Mouse (Mus musculus): ENCODE results near the gene Clpp. TPM values are rescaled to one million over a fixed set of nuclear protein-coding genes. Genes with fewer than 3 reads are reported as not detected.

Clpp gene
- polyA plus RNA-seq, 1 experiment from 2014 or later, result 136 TPM

GRCm38 (mm10) chr17:57032854-57033253 is 42.7 kb downstream of the Clpp start:
- Histone ChIP-seq H3K4me3 (replicated peaks) (no peak overlapping the region), H3K4me2 (replicated peaks) (no peak overlapping the region), H3K9ac (no peak overlapping the region), H3K36me3 (peaks cover 10% of the 10 kb centered on the region), H3K9me3 (replicated peaks) (no peaks in the 10 kb centered on the region), H3K4me1 (peaks cover 12% of the 10 kb centered on the region), H3K27me3 (no peaks in the 10 kb centered on the region), H3K27ac (replicated peaks) (no peak overlapping the region)
- ATAC-seq (ENCODE audit: insufficient number of reproducible peaks, low FRiP score, low TSS enrichment, low read depth), result no peak
- 89% methylated on average over 4 of the region's 4 CpGs for WGBS

- Histone ChIP-seq H3K4me2 (replicated peaks) (no peak overlapping the region), H3K27ac (replicated peaks) (no peak overlapping the region), H3K36me3 (no peaks in the 10 kb centered on the region), H3K9ac (no peak overlapping the region), H3K4me3 (replicated peaks) (no peak overlapping the region), H3K27me3 (0 out of 2 replicates have a peak, but pooled peaks cover 6% of the 10 kb centered on the region), H3K4me1 (no peaks in the 10 kb centered on the region), H3K9me3 (replicated peaks) (no peaks in the 10 kb centered on the region)
- WGBS, result 40% methylated on average over 8 of the region's 8 CpGs
- no peak for ATAC-seq (ENCODE audit: insufficient number of reproducible peaks, low FRiP score, low TSS enrichment, low read depth)
These were observed 48.9 kb downstream of the Clpp start for GRCm38 (mm10) chr17:57038978-57039377.

GRCm38 (mm10) chr17:57041554-57041953 is 51.4 kb downstream of the Clpp start, which contains the start of gene Slc25a41:
Gene Slc25a41, minus strand, starts transcription at chr17:57041654.
- WGBS, result 63% methylated on average over 8 of the region's 8 CpGs
- no peak for ATAC-seq (ENCODE audit: insufficient number of reproducible peaks, low FRiP score, low TSS enrichment, low read depth)
- Histone ChIP-seq H3K27ac (replicated peaks) (no peak within 1 kb of the TSS), H3K9me3 (replicated peaks) (no peaks in the 10 kb centered on the region), H3K4me3 (replicated peaks) (no peak within 1 kb of the TSS), H3K4me1 (no peaks in the 10 kb centered on the region), H3K27me3 (0 out of 2 replicates have a peak, but pooled peaks cover 6% of the 10 kb centered on the region), H3K9ac (no peak within 1 kb of the TSS), H3K4me2 (replicated peaks) (no peak within 1 kb of the TSS), H3K36me3 (peaks cover 5% of the 10 kb centered on the region; the same call in 1 of the 2 replicates)

Other genes starting within 250 kb of the Clpp start
- 24.6 and 29.5 TPM in 2 replicates for gene Nrtn, start 232.8 kb upstream of the Clpp start, polyA plus RNA-seq (2015; fragmentation: Nextera tagmentation; extraction: Ambion mirVana)
- gene Dus3l, start 225.5 kb upstream of the Clpp start, polyA plus RNA-seq (2015; fragmentation: Nextera tagmentation; extraction: Ambion mirVana), result 44.4 and 47.8 TPM in 2 replicates
- gene Prr22, start 220.1 kb upstream of the Clpp start, polyA plus RNA-seq (2015; fragmentation: Nextera tagmentation; extraction: Ambion mirVana), result 0.49 and 1.2 TPM in 2 replicates
- 7.5 and 9.9 TPM in 2 replicates for gene Rfx2, start 159.3 kb upstream of the Clpp start, polyA plus RNA-seq (2015; fragmentation: Nextera tagmentation; extraction: Ambion mirVana)
- gene Acsbg2, start 115.9 kb upstream of the Clpp start, polyA plus RNA-seq (2015; fragmentation: Nextera tagmentation; extraction: Ambion mirVana), result 0.16 TPM in 1 of 2 replicates, not detected in the other
- 0.27 and 0.29 TPM in 2 replicates for gene 1700061G19Rik, start 114.8 kb upstream of the Clpp start, polyA plus RNA-seq (2015; fragmentation: Nextera tagmentation; extraction: Ambion mirVana)
- 53.9 and 56.9 TPM in 2 replicates for gene Mllt1, start 54.9 kb upstream of the Clpp start, polyA plus RNA-seq (2015; fragmentation: Nextera tagmentation; extraction: Ambion mirVana)
- 10.2 and 10.4 TPM in 2 replicates for gene Acer1, start 8.2 kb upstream of the Clpp start, polyA plus RNA-seq (2015; fragmentation: Nextera tagmentation; extraction: Ambion mirVana)
- gene Alkbh7, start 7.0 kb downstream of the Clpp start, polyA plus RNA-seq (2015; fragmentation: Nextera tagmentation; extraction: Ambion mirVana), result 34.9 and 42.3 TPM in 2 replicates
- not detected in 2 replicates for gene Pspn, start 9.7 kb downstream of the Clpp start, polyA plus RNA-seq (2015; fragmentation: Nextera tagmentation; extraction: Ambion mirVana)
- gene Gtf2f1, start 21.0 kb downstream of the Clpp start, polyA plus RNA-seq (2015; fragmentation: Nextera tagmentation; extraction: Ambion mirVana), result 64.3 and 68.2 TPM in 2 replicates
- gene Gm17949, start 21.2 kb downstream of the Clpp start, polyA plus RNA-seq (2015; fragmentation: Nextera tagmentation; extraction: Ambion mirVana), result 0.56 and 0.60 TPM in 2 replicates
- 40.7 and 41.4 TPM in 2 replicates for gene Khsrp, start 41.2 kb downstream of the Clpp start, polyA plus RNA-seq (2015; fragmentation: Nextera tagmentation; extraction: Ambion mirVana)
- gene Slc25a41, start 51.3 kb downstream of the Clpp start, polyA plus RNA-seq (2015; fragmentation: Nextera tagmentation; extraction: Ambion mirVana), result not detected in 2 replicates
- 13.0 and 14.6 TPM in 2 replicates for gene Crb3, start 68.8 kb downstream of the Clpp start, polyA plus RNA-seq (2015; fragmentation: Nextera tagmentation; extraction: Ambion mirVana)
- gene Slc25a23, start 69.6 kb downstream of the Clpp start, polyA plus RNA-seq (2015; fragmentation: Nextera tagmentation; extraction: Ambion mirVana), result 6.7 and 8.2 TPM in 2 replicates
- 2.6 and 4.9 TPM in 2 replicates for gene Dennd1c, start 88.2 kb downstream of the Clpp start, polyA plus RNA-seq (2015; fragmentation: Nextera tagmentation; extraction: Ambion mirVana)
- gene Tubb4a, start 97.5 kb downstream of the Clpp start, polyA plus RNA-seq (2015; fragmentation: Nextera tagmentation; extraction: Ambion mirVana), result 6.7 and 9.7 TPM in 2 replicates
- gene Tnfsf9, start 115.0 kb downstream of the Clpp start, polyA plus RNA-seq (2015; fragmentation: Nextera tagmentation; extraction: Ambion mirVana), result 5.8 and 6.0 TPM in 2 replicates
- not detected in 2 replicates for gene Cd70, start 159.5 kb downstream of the Clpp start, polyA plus RNA-seq (2015; fragmentation: Nextera tagmentation; extraction: Ambion mirVana)
- gene Tnfsf14, start 203.9 kb downstream of the Clpp start, polyA plus RNA-seq (2015; fragmentation: Nextera tagmentation; extraction: Ambion mirVana), result 0.28 TPM in 1 of 2 replicates, not detected in the other
- 1.0 and 1.8 TPM in 2 replicates for gene C3, start 237.8 kb downstream of the Clpp start, polyA plus RNA-seq (2015; fragmentation: Nextera tagmentation; extraction: Ambion mirVana)